Mouse (Mus musculus) heart, embryonic 16.5 days (tissue): ENCODE results near the gene Mrps2. TPM values are rescaled to one million over a fixed set of nuclear protein-coding genes. Genes with fewer than 3 reads are reported as not detected.
"Not testable (repeated sequence)": the region's sequence is repeated elsewhere in the genome, so short reads cannot be mapped to it uniquely, and the experiment has no call there.

Source experiments
- ATAC-seq: fragments of 200-750 bp; cut with Nextera tagmentation; replicated peaks from 2 replicates; pipeline ENCODE4 v1.8.0; 2017; ENCODE audit warnings: moderate number of reproducible peaks; ENCODE audit not compliant: insufficient read depth, low FRiP score; ENCODE audit errors: extremely low read depth
- H3K27ac ChIP-seq: fragments of 300-500 bp; sonication (generic); 2 replicates; pipeline ENCODE4 v1.5.1; 2014; ENCODE audit warnings: mild to moderate bottlenecking, low read length, control low read depth, moderate library complexity
- H3K27me3 ChIP-seq: fragments of 300-500 bp; sonication (generic); 2 replicates; pipeline ENCODE4 v1.6.1; 2014; ENCODE audit warnings: low read length, mixed read lengths; ENCODE audit not compliant: control insufficient read depth, insufficient read depth
- H3K36me3 ChIP-seq: fragments of 300-500 bp; sonication (generic); 2 replicates; pipeline ENCODE4 v1.6.1; 2014; ENCODE audit not compliant: control insufficient read depth, insufficient read depth
- H3K4me1 ChIP-seq: fragments of 300-500 bp; sonication (generic); 2 replicates; pipeline ENCODE4 v1.6.1; 2014; ENCODE audit warnings: low read length, mixed read lengths; ENCODE audit not compliant: control insufficient read depth, insufficient read depth
- H3K4me2 ChIP-seq: fragments of 300-500 bp; sonication (generic); 2 replicates; pipeline ENCODE4 v1.6.1; 2014; ENCODE audit warnings: low read depth, mild to moderate bottlenecking, control low read depth, low read length
- H3K4me3 ChIP-seq: fragments of 300-500 bp; sonication (generic); 2 replicates; pipeline ENCODE4 v1.5.1; 2014; ENCODE audit warnings: mild to moderate bottlenecking, control low read depth, low read length
- H3K9ac ChIP-seq: fragments of 300-500 bp; sonication (generic); 2 replicates; pipeline ENCODE4 v1.6.1; 2014; ENCODE audit warnings: low read length, control low read depth
- H3K9me3 ChIP-seq: fragments of 300-500 bp; sonication (generic); replicated peaks from 2 replicates; pipeline ENCODE4 v1.6.1; 2016; ENCODE audit warnings: low read length; ENCODE audit not compliant: control insufficient read depth
- WGBS: fragments of 180-500 bp; shearing (Covaris S2); extraction: QIAGEN DNeasy Blood & Tissue Kit; methylation state at CpG from one replicate; pipeline ENCODE4 v1.1.7; 2014; 5-methylcytosine and 5-hydroxymethylcytosine counted together
- polyA plus RNA-seq: library from polyadenylated mRNA; unstranded; fragments of >200 nt; fragmentation: Nextera tagmentation; extraction: Ambion mirVana; gene quantifications from 2 replicates; pipeline ENCODE4 v1.2.1, GENCODE M21; 2015

The Mrps2 gene
- polyA plus RNA-seq, 1 experiment from 2014 or later, result 52.7 TPM

- Histone ChIP-seq H3K4me2 (peak within 1 kb of the TSS; percentile 68), H3K4me1 (peaks cover 11% of the 10 kb centered on the region), H3K36me3 (peaks cover 19% of the 10 kb centered on the region), H3K4me3 (peak within 1 kb of the TSS; percentile 41), H3K27ac (no peak within 1 kb of the TSS), H3K27me3 (peaks cover 7% of the 10 kb centered on the region), H3K9me3 (no peaks in the 10 kb centered on the region), H3K9ac (peak within 1 kb of the TSS; percentile 65)
- peak; percentile 47; the same call in 1 of the 2 replicates for ATAC-seq
- 5% methylated on average over 25 of the region's 25 CpGs for WGBS
Observed at GRCm38 (mm10) chr2:28465836-28466518, 1.9 kb upstream of the Mrps2 start, which contains the start of gene 1700007K13Rik. Gene 1700007K13Rik (minus strand): TSS chr2:28466332.

- H3K9me3 ChIP-seq, result peaks cover 3% of the 10 kb centered on the region; the same call in 1 of the 2 replicates
- H3K9ac ChIP-seq, result peak overlapping the region; percentile 92
- peaks cover 7% of the 10 kb centered on the region for H3K27me3 ChIP-seq
- H3K27ac ChIP-seq, result no peak overlapping the region
- no peak for ATAC-seq
- WGBS, result 54% methylated on average over 18 of the region's 18 CpGs
- peak overlapping the region; percentile 87 for H3K4me3 ChIP-seq
- peak overlapping the region; percentile 74 for H3K4me2 ChIP-seq
- peaks cover 11% of the 10 kb centered on the region for H3K4me1 ChIP-seq
- peaks cover 32% of the 10 kb centered on the region for H3K36me3 ChIP-seq
Observed at GRCm38 (mm10) chr2:28468486-28469225, 790 bp downstream of the Mrps2 start.

- peaks cover 11% of the 10 kb centered on the region for H3K4me1 ChIP-seq
- peaks cover 7% of the 10 kb centered on the region for H3K27me3 ChIP-seq
- H3K9me3 ChIP-seq, result peaks cover 3% of the 10 kb centered on the region; the same call in 1 of the 2 replicates
- 97% methylated on average over 14 of the region's 14 CpGs for WGBS
- no peak for ATAC-seq
- peaks cover 32% of the 10 kb centered on the region for H3K36me3 ChIP-seq
- no peak overlapping the region for H3K4me2 ChIP-seq
- H3K27ac ChIP-seq, result no peak overlapping the region
- H3K9ac ChIP-seq, result no peak overlapping the region
- no peak overlapping the region for H3K4me3 ChIP-seq
Observed at GRCm38 (mm10) chr2:28469461-28469860, 1.6 kb downstream of the Mrps2 start.

GRCm38 (mm10) chr2:28470591-28470990 is 2.7 kb downstream of the Mrps2 start:
- Histone ChIP-seq H3K4me2 (no peak overlapping the region), H3K4me1 (peaks cover 11% of the 10 kb centered on the region), H3K4me3 (no peak overlapping the region), H3K9me3 (peaks cover 3% of the 10 kb centered on the region; the same call in 1 of the 2 replicates), H3K27me3 (no peaks in the 10 kb centered on the region), H3K36me3 (peaks cover 32% of the 10 kb centered on the region), H3K9ac (no peak overlapping the region), H3K27ac (no peak overlapping the region)
- 89% methylated on average over 2 of the region's 2 CpGs for WGBS
- ATAC-seq, result no peak

GRCm38 (mm10) chr2:28472011-28472410 is 4.1 kb downstream of the Mrps2 start:
- not testable (repeated sequence) for ATAC-seq, H3K27me3 ChIP-seq, H3K4me1 ChIP-seq, H3K9me3 ChIP-seq, H3K9ac ChIP-seq, H3K4me2 ChIP-seq, H3K4me3 ChIP-seq, H3K27ac ChIP-seq
- WGBS, result 91% methylated on average over 8 of the region's 8 CpGs
- H3K36me3 ChIP-seq, result peaks cover 32% of the 10 kb centered on the region

- WGBS, result 85% methylated on average over 5 of the region's 5 CpGs
- H3K27me3 ChIP-seq, H3K36me3 ChIP-seq, H3K4me3 ChIP-seq, H3K4me2 ChIP-seq, H3K4me1 ChIP-seq, H3K9me3 ChIP-seq, H3K27ac ChIP-seq, H3K9ac ChIP-seq, ATAC-seq: not testable (repeated sequence)
Observed at GRCm38 (mm10) chr2:28477993-28478392, 10.1 kb downstream of the Mrps2 start.

GRCm38 (mm10) chr2:28479208-28480204 is 11.6 kb downstream of the Mrps2 start:
- no peak overlapping the region for H3K9ac ChIP-seq
- H3K36me3 ChIP-seq, result no peaks in the 10 kb centered on the region
- no peak overlapping the region for H3K4me2 ChIP-seq
- 67% methylated on average over 20 of the region's 20 CpGs for WGBS
- no peaks in the 10 kb centered on the region for H3K4me1 ChIP-seq
- no peak overlapping the region for H3K4me3 ChIP-seq
- H3K27me3 ChIP-seq, result no peaks in the 10 kb centered on the region
- H3K9me3 ChIP-seq, result no peaks in the 10 kb centered on the region
- no peak for ATAC-seq
- no peak overlapping the region for H3K27ac ChIP-seq

- Histone ChIP-seq H3K4me2 (no peak overlapping the region), H3K4me3 (no peak overlapping the region), H3K4me1 (no peaks in the 10 kb centered on the region), H3K9me3 (no peaks in the 10 kb centered on the region), H3K27me3 (no peaks in the 10 kb centered on the region), H3K27ac (no peak overlapping the region), H3K36me3 (no peaks in the 10 kb centered on the region), H3K9ac (no peak overlapping the region)
- no peak for ATAC-seq
- 69% methylated on average over 2 of the region's 2 CpGs for WGBS
Observed at GRCm38 (mm10) chr2:28483861-28484260, 16.0 kb downstream of the Mrps2 start.
